Mouse (Mus musculus) erythroblast, embryonic 14.5 days (primary cell): ENCODE measurements around the gene Ddah1. TPM values are rescaled to one million over a fixed set of nuclear protein-coding genes. Genes with fewer than 3 reads are reported as not detected.

Source experiments
- H3K27me3 ChIP-seq: 2 replicates; pipeline ENCODE4 v1.6.1; 2012; ENCODE audit warnings: inconsistent platforms; ENCODE audit not compliant: control insufficient read depth
- H3K36me3 ChIP-seq: 2 replicates; pipeline ENCODE4 v1.6.1; 2012; ENCODE audit warnings: mild to moderate bottlenecking, inconsistent platforms; ENCODE audit not compliant: control insufficient read depth
- H3K4me1 ChIP-seq: 2 replicates; pipeline ENCODE4 v1.6.1; 2012; ENCODE audit warnings: inconsistent platforms; ENCODE audit not compliant: control insufficient read depth
- H3K4me3 ChIP-seq: replicated peaks from 2 replicates; pipeline ENCODE3; 2012; ENCODE audit warnings: moderate library complexity, mild to moderate bottlenecking, inconsistent platforms
- H3K9me3 ChIP-seq: 2 replicates; pipeline ENCODE4 v1.6.1; 2012; ENCODE audit warnings: low read length, inconsistent platforms, mixed read lengths; ENCODE audit not compliant: control insufficient read depth
- GATA1 ChIP-seq: IDR thresholded peaks from 2 replicates; pipeline ENCODE4 v1.6.1; 2012; ENCODE audit warnings: low read length, inconsistent platforms, mixed read lengths
- TAL1 ChIP-seq: IDR thresholded peaks from 3 replicates; pipeline ENCODE4 v1.6.1; 2012; ENCODE audit warnings: low read length, inconsistent platforms, mixed read lengths
- polyA plus RNA-seq: library from polyadenylated mRNA; stranded (reverse); fragments of >175 nt; gene quantifications from 2 replicates; pipeline ENCODE4 v1.2.3, GENCODE M21; 2012

The Ddah1 gene
- polyA plus RNA-seq, 1 experiment: 0.12 TPM

DNA sequence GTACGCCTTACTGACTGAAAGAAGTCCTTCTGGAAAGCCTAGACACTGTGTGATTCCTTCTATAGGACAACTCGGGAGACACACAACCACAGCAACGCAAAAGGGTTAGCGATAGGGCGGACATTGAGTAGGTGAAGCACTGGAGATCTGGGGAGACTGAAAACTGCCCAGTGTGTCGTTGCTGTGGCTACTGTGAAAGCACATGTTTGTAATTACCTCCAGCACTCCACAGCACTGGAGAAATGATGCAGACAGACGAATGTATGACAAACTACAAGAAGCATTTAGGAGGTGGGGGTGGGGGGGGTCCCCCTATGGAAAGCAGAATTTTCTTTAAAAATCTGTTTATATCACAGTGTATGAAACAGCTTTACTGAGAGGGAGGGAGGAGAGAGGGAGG is 37.4 kb downstream of the Ddah1 start:
- no peaks in the 10 kb centered on the region for H3K9me3 ChIP-seq
- H3K4me3 ChIP-seq: no peak overlapping the region
- TF ChIP-seq TAL1 (no peak), GATA1 (no peak)
- H3K36me3 ChIP-seq: no peaks in the 10 kb centered on the region
- H3K27me3 ChIP-seq: no peaks in the 10 kb centered on the region
- no peaks in the 10 kb centered on the region for H3K4me1 ChIP-seq

DNA sequence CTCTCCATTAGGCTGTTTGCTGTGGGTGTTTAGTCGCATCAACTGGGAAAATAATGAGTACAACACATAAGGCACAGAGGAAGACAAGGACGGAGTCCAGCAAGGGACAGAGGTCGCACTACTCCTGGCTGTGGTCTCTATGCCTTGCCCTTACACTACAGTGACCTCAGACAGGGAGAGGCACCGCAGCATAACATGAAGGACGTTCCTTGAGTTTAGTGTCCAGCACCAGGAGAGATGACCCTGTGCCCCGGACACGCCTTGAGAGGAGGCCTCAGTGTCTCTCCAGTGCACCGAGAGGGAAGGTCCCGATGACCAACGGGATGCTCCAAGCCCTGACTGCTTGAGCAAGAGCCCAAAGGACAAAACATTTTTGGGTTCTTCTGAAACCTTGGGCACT is 39.6 kb downstream of the Ddah1 start:
- Histone ChIP-seq H3K9me3 (no peaks in the 10 kb centered on the region), H3K4me3 (no peak overlapping the region), H3K4me1 (no peaks in the 10 kb centered on the region)

DNA sequence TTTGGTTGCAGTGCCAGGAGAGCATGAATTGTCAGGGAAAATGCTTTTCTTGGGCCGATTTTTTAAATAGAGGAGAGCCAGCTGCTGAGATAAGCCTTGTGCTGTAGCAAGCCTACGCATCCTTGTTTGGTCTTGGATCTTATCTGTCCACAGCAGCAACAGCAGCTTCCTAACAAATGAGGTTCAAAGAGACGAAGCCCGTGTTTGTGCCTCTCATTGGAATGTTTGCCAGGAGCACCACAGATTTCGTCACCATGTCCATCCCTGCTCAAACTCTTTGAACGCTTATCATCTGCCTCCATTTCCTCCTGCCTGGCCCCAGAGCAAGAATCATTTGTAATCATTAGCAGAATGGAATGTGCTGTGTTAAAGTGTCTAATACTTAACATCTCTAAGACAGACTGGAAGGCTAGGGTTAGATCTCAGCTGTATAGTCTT is 40.3 kb downstream of the Ddah1 start:
- Histone ChIP-seq H3K4me1 (no peaks in the 10 kb centered on the region), H3K36me3 (no peaks in the 10 kb centered on the region), H3K27me3 (no peaks in the 10 kb centered on the region), H3K9me3 (no peaks in the 10 kb centered on the region), H3K4me3 (no peak overlapping the region)
- no peak for TF ChIP-seq GATA1
- TF ChIP-seq TAL1: no peak

More for the DNA sequence above, 39.6 kb downstream of the Ddah1 start:
- no peaks in the 10 kb centered on the region for H3K36me3 ChIP-seq
- TF ChIP-seq GATA1 (no peak), TAL1 (no peak)
- H3K27me3 ChIP-seq: no peaks in the 10 kb centered on the region

DNA sequence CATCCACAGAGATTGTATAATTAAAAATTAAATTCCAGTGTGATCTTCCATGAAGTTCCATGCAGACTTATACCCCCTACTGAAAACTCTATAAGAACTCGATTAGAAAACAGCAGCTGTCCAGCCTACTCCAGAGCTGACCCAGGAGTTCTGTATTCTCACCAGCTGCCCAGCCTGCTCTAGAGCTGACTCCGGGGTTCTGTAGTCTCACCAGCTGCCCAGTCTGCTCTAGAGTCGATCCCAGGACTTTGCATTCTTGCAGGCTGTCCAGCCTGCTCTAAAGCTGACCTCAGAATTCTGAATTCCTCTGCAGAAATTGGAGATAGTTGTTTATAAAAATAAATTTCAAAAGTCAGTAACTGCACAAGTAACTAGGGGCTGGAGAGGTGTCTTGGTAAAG is 40.9 kb downstream of the Ddah1 start:
- Histone ChIP-seq H3K9me3 (no peaks in the 10 kb centered on the region), H3K4me3 (no peak overlapping the region), H3K36me3 (no peaks in the 10 kb centered on the region), H3K4me1 (no peaks in the 10 kb centered on the region), H3K27me3 (no peaks in the 10 kb centered on the region)
- TF ChIP-seq TAL1: no peak
- TF ChIP-seq GATA1: no peak

DNA sequence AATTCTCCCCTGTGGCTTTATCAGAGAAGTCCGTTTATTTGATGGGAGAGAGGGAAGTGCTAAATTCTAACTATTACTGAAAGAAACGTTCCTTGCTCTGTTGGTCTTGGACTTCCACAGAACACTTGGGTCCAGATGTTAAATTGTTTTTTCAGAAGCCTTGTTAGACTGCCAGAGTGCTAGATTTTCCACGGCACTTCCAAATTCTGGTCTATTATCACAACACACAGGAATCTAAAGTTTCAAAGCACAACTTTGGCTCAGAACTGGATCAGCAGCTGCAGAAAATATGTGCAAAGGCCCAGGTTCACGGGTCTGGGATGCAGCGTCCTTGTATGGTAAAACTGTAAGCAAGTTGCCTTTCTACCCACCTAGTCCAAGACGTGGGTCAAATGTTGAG is 43.6 kb downstream of the Ddah1 start:
- Histone ChIP-seq H3K27me3 (no peaks in the 10 kb centered on the region), H3K4me1 (no peaks in the 10 kb centered on the region), H3K36me3 (no peaks in the 10 kb centered on the region), H3K4me3 (no peak overlapping the region), H3K9me3 (no peaks in the 10 kb centered on the region)
- TF ChIP-seq TAL1 (no peak), GATA1 (no peak)

DNA sequence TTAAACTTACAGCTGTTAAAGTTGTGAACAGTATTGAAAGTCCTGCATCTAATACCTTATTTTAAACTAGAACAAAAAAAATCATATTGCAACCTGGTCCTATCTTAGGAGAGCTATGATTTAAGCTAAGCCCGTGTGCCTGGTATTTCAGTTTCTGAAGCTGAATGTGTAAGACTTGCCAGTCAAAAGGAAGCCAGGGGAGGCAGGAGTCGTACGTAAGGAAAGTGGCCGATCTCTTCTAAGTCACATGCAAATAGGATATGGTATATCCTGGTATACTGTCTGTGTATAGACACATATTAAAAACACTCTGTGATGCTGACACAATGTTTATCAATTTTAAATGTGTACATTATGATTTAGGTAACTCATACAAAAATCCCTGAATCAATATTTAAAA is 47.4 kb downstream of the Ddah1 start:
- Histone ChIP-seq H3K4me1 (no peaks in the 10 kb centered on the region), H3K36me3 (no peaks in the 10 kb centered on the region), H3K9me3 (no peaks in the 10 kb centered on the region), H3K27me3 (no peaks in the 10 kb centered on the region), H3K4me3 (no peak overlapping the region)
- no peak for TF ChIP-seq TAL1
- TF ChIP-seq GATA1: no peak

DNA sequence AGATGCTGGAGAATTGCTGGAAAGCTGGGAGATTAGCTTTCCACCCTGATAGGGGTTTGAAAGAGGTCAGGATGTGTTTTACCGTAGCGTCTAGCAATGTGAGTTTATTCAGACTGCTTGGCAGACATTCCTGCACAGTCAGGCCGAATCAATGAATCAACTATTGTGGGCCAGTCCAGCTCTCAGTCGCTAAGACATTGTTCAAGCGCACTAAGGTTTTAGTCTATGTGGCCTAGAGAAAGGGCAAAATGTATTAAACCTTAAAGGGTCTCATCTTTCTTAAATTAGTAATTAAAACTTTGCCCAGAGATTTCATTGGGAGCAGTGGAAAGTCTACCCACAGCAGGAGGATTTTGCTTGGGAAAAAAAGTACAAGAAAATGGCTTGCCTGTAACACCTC is 48.0 kb downstream of the Ddah1 start:
- Histone ChIP-seq H3K4me3 (no peak overlapping the region), H3K27me3 (no peaks in the 10 kb centered on the region), H3K9me3 (no peaks in the 10 kb centered on the region), H3K36me3 (no peaks in the 10 kb centered on the region), H3K4me1 (no peaks in the 10 kb centered on the region)
- no peak for TF ChIP-seq TAL1
- TF ChIP-seq GATA1: no peak

DNA sequence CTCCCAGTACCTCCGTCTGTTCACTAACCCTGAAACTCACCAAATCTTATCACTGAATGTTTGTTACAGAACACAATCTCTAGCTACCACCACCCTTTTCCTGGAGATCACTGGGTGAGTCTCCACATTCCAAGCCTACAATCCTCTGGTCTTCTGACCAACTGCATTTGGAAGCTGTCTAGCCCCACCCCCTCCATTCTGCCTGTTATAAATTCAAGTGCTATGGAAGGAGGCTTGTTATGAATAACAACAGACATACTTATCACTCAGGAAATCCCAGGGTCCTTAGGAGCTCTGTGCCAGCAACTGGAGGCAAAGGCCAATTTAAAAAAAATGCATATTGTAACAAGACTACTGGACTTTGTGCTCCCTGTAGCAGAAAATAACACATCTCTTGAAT is 58.3 kb downstream of the Ddah1 start:
- H3K27me3 ChIP-seq: no peaks in the 10 kb centered on the region
- H3K9me3 ChIP-seq: no peaks in the 10 kb centered on the region
- no peaks in the 10 kb centered on the region for H3K4me1 ChIP-seq
- H3K36me3 ChIP-seq: no peaks in the 10 kb centered on the region; the same call in 1 of the 2 replicates
- no peak overlapping the region for H3K4me3 ChIP-seq
- TF ChIP-seq GATA1: no peak
- no peak for TF ChIP-seq TAL1

DNA sequence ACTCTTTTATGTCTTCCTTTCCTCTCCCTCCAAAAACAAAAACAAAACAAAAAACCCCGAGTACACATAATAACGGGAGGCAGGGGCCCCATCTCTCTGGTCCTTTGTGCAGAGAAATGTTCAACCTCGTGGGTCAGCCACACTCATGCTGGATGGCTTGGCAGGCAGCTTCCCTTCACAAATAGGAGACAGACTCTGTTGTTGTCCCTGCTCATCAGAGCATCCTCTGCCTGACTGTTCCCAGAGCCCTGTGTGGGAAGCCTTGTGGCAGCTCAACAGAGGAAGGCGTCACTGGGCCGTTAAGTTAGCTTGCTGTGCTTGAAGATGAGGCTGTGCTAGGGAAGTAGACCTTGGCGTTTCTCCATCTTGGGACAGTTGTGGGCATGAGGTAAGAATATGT is 58.8 kb downstream of the Ddah1 start:
- H3K4me1 ChIP-seq: no peaks in the 10 kb centered on the region; the same call in 1 of the 2 replicates
- no peaks in the 10 kb centered on the region for H3K9me3 ChIP-seq
- H3K36me3 ChIP-seq: no peaks in the 10 kb centered on the region; the same call in 1 of the 2 replicates
- H3K27me3 ChIP-seq: no peaks in the 10 kb centered on the region
- no peak overlapping the region for H3K4me3 ChIP-seq
- TF ChIP-seq TAL1: no peak
- no peak for TF ChIP-seq GATA1

DNA sequence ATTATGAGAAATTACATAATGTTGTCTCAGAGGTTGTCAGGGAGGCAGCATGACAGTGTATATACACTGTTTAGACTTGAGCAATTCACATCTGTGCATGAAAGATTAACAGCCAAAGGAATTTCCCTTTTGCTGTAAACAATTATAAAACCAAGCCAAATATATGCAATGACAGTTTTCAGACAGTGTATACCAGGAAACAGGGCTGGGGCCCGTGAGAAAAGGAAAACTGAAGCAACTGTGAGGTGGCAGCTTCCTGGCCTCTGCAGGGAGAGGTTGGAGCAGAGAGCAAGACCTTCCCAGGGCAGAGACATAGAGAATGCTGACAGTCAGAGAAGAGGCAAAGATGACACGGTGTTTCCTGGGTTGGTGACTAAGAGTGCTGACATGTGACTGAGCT is 62.0 kb downstream of the Ddah1 start:
- Histone ChIP-seq H3K36me3 (no peaks in the 10 kb centered on the region; the same call in 1 of the 2 replicates), H3K27me3 (no peaks in the 10 kb centered on the region), H3K4me1 (no peaks in the 10 kb centered on the region; the same call in 1 of the 2 replicates), H3K9me3 (no peaks in the 10 kb centered on the region), H3K4me3 (no peak overlapping the region)
- TF ChIP-seq GATA1 (no peak), TAL1 (no peak)
